Mouse (Mus musculus): ENCODE measurements around the gene Lmntd2.

DNA sequence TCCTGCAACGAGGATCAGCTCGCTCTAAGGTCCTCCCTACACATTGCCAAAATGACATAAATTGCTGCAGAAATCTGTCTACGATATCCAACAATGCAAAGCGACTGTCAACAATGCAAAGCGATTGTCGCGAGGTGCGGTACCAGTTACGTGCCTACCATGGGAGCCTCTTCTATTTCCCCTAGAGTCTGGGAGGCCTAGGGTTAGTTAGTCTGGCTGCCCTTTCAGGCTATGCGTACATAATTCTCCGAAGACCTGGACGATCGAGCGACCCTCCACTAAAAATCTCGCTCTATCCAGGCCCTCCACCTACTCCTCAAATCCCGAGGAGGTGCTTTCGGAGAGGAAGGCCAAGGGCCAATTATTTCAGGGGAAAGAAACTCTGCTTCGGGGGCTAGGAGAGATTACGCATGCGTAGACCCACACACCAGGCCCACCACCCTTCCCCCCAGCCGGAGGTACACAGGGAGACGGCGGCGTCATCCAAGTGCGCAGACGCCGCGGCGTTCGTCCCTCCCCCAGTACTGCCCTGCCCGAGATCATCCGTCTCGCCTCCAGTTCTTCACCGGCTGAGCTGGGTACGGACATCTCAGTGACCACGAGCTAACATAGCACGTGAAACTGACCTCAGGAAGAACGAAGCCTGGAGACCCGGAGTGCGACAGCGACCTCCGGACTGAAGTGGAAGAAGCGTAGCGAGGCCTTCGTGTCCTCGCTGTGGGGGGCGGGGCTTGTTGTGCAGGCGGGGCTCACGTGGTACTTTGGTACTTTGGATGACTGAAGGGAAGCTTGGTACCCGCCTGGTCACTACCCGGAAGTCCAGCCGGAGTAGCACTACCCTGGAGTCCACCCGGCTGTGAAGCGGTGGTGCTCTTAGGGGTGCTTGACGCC lies 41.5 kb downstream of the Lmntd2 start, which contains the start of gene Rnh1:
- TF ChIP-seq POLR2A (IDR thresholded peaks at IDR 0.05; ENCODE audit: insufficient read length, low read depth), result peak; percentile 67
- TF ChIP-seq MAX (IDR thresholded peaks at IDR 0.05; ENCODE audit: low read depth), result peak; percentile 4
- no peak for TF ChIP-seq TCF12 (IDR thresholded peaks at IDR 0.05; ENCODE audit: insufficient read depth, poor library complexity, severe bottlenecking)
- peak; percentile 86 for TF ChIP-seq USF1 (IDR thresholded peaks at IDR 0.05; ENCODE audit: low read depth)
- TF ChIP-seq E2F4 (IDR thresholded peaks at IDR 0.05; ENCODE audit: insufficient read depth), result no peak
- no peak for TF ChIP-seq SRF (IDR thresholded peaks at IDR 0.05; ENCODE audit: control insufficient read depth, insufficient read length, low read depth)
- peak in 1 of 3 experiments; percentile 6 for TF ChIP-seq MYOD1 (IDR thresholded peaks at IDR 0.05; ENCODE audit: control insufficient read depth in 1 of 3, insufficient read length in 2 of 3, low read depth in 2 of 3)
- peak in 1 of 3 experiments; percentile 29 for TF ChIP-seq MYOG (IDR thresholded peaks at IDR 0.05; ENCODE audit: control insufficient read depth in 1 of 3, insufficient read depth in 1 of 3, insufficient read length in 2 of 3, low read depth in 2 of 3)
- no peak for TF ChIP-seq TCF3 (IDR thresholded peaks at IDR 0.05; ENCODE audit: insufficient read length, low read depth)
- TF ChIP-seq POLR2AphosphoS2 (IDR thresholded peaks at IDR 0.05; ENCODE audit: insufficient read length, low read depth), result peak; percentile 83
- TF ChIP-seq REST (IDR thresholded peaks at IDR 0.05; ENCODE audit: insufficient read depth, insufficient read length), result no peak
